Mouse (Mus musculus) thymus, adult 2 months (tissue): ENCODE measurements at regions not wholly inside any gene's neighbourhood (a gene's known extent, or its start where the extent isn't known, plus 50 kb on each side); places are given as distances from the start of the nearest gene placed in this dataset.

ENCODE experiments used
- CTCF ChIP-seq: fragments of 200-500 bp; IDR thresholded peaks from 2 replicates; pipeline ENCODE4 v1.5.1; 2012; ENCODE audit warnings: mild to moderate bottlenecking, control low read depth, low read length, moderate library complexity, borderline replicate concordance; ENCODE audit not compliant: control insufficient read depth, poor library complexity, insufficient read depth; ENCODE audit errors: extremely low read depth
- POLR2A ChIP-seq: fragments of 200-500 bp; IDR thresholded peaks from 2 replicates; pipeline ENCODE4 v1.6.1; 2012; ENCODE audit warnings: mild to moderate bottlenecking, low read length, control low read depth, moderate library complexity; ENCODE audit not compliant: control insufficient read depth, poor library complexity, insufficient read depth; ENCODE audit errors: extremely low read depth

GRCm38 (mm10) chr1:128695936-128696335 is 103.8 kb upstream of the Cxcr4 start:
- TF ChIP-seq CTCF (no peak), POLR2A (no peak)
